Mouse (Mus musculus) erythroblast, adult 5-6 weeks (primary cell): ENCODE measurements around the gene Wdtc1. TPM values are rescaled to one million over a fixed set of nuclear protein-coding genes. Genes with fewer than 3 reads are reported as not detected.

Experiments used
- ATAC-seq: replicated peaks from 2 replicates; pipeline ENCODE4 v1.8.0; 2016; ENCODE audit warnings: moderate number of reproducible peaks, mild to moderate bottlenecking, moderate TSS enrichment, inconsistent platforms; ENCODE audit not compliant: poor library complexity, low FRiP score, severe bottlenecking
- total RNA-seq, 2 experiments: library from RNA; stranded (forward) in 1 of 2; stranded (reverse) in 1 of 2; fragments of 150-400 nt in 1 of 2; fragments of 200-764, 138-1000 nt in 1 of 2; gene quantifications; 2 replicates each; pipeline versions ENCODE4 v1.2.3 to v1.2.4; 2015 to 2017; ENCODE audit warnings: low replicate concordance in 2 of 2

Gene Wdtc1
- total RNA-seq, 2 experiments from 2014 or later, result 8.6 to 18.3 TPM

GRCm38 (mm10) chr4:133378236-133379045 is 25.2 kb upstream of the Wdtc1 start:
- peak; percentile 87 for ATAC-seq

- no peak for ATAC-seq
Measured at GRCm38 (mm10) chr4:133375812-133376577, 22.7 kb upstream of the Wdtc1 start.

- ATAC-seq, result no peak
Measured at GRCm38 (mm10) chr4:133374011-133374410, 20.7 kb upstream of the Wdtc1 start.

GRCm38 (mm10) chr4:133372278-133372665 is 19.0 kb upstream of the Wdtc1 start:
- ATAC-seq, result no peak

- ATAC-seq, result no peak
Measured at GRCm38 (mm10) chr4:133371621-133372277, 18.5 kb upstream of the Wdtc1 start.

- peak; percentile 42 for ATAC-seq
Measured at GRCm38 (mm10) chr4:133370298-133371274, 17.3 kb upstream of the Wdtc1 start.

GRCm38 (mm10) chr4:133369553-133370297 is 16.4 kb upstream of the Wdtc1 start, which contains the start of gene Slc9a1:
Gene Slc9a1, plus strand, starts transcription at chr4:133369706.
- ATAC-seq, result peak; percentile 92

- no peak for ATAC-seq
Measured at GRCm38 (mm10) chr4:133354641-133355040, 1.4 kb upstream of the Wdtc1 start.

GRCm38 (mm10) chr4:133352797-133353196 is 484 bp downstream of the Wdtc1 start:
- no peak for ATAC-seq

- no peak for ATAC-seq
Measured at GRCm38 (mm10) chr4:133348051-133348775, 5.1 kb downstream of the Wdtc1 start.

GRCm38 (mm10) chr4:133347624-133348023 is 5.7 kb downstream of the Wdtc1 start:
- ATAC-seq, result no peak

- ATAC-seq, result no peak
Measured at GRCm38 (mm10) chr4:133346577-133346976, 6.7 kb downstream of the Wdtc1 start.

- no peak for ATAC-seq
Measured at GRCm38 (mm10) chr4:133345702-133346101, 7.6 kb downstream of the Wdtc1 start.

- 0 out of 2 replicates have a peak, but pooled peaks have one; percentile 50 for ATAC-seq
Measured at GRCm38 (mm10) chr4:133344112-133344511, 9.2 kb downstream of the Wdtc1 start.

- ATAC-seq, result no peak
Measured at GRCm38 (mm10) chr4:133340217-133340616, 13.1 kb downstream of the Wdtc1 start.

- ATAC-seq, result peak; percentile 91
Measured at GRCm38 (mm10) chr4:133339148-133339749, 14.0 kb downstream of the Wdtc1 start.

GRCm38 (mm10) chr4:133338521-133339095 is 14.7 kb downstream of the Wdtc1 start:
- peak; percentile 6; the same call in 1 of the 2 replicates for ATAC-seq
